Mouse (Mus musculus): ENCODE measurements at regions not wholly inside any gene's neighbourhood (a gene's known extent, or its start where the extent isn't known, plus 50 kb on each side); places are given as distances from the start of the nearest gene placed in this dataset.

- no peak; the same call in 1 of the 2 replicates for TF ChIP-seq CTCF (IDR thresholded peaks at IDR 0.05; ENCODE audit: extremely low read depth, insufficient read depth, low read length)
- TF ChIP-seq POLR2A (IDR thresholded peaks at IDR 0.05; ENCODE audit: extremely low read depth, insufficient read depth, low read length), result no peak
Measured at GRCm38 (mm10) chr9:31610212-31610611, 145.9 kb upstream of the Tmem45b start.
